Mouse (Mus musculus): ENCODE measurements around the gene Mab21l1. TPM values are rescaled to one million over a fixed set of nuclear protein-coding genes. Genes with fewer than 3 reads are reported as not detected.

Gene Mab21l1
- polyA plus RNA-seq, 1 experiment from 2014 or later: 34.9 TPM

DNA sequence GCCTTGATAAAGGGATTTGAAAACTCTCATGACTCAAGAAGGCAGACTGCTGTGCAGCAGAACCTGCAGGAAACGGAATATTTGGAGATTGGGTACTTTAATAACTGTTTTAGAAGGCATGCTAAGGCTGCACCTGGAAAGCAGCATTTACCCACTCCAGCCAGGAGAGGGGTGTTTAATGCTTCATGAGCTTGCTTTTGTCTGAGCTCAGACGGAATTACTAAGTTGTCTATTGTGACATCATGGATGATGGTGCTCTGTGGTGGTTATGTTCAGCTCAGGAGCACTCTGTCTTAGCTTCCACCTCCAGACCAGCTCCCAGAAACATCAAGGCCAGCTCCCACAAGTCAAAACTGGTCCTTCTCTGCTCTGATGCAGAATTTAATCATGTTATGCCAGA is 7.5 kb downstream of the Mab21l1 start:
- H3K9ac ChIP-seq: no peak overlapping the region
- H3K27me3 ChIP-seq: peaks cover 50% of the 10 kb centered on the region
- peaks cover 22% of the 10 kb centered on the region for H3K4me1 ChIP-seq
- H3K4me3 ChIP-seq (replicated peaks): no peak overlapping the region
- no peak for ATAC-seq (ENCODE audit: low FRiP score)
- H3K36me3 ChIP-seq (replicated peaks): no peaks in the 10 kb centered on the region
- H3K4me2 ChIP-seq: no peak overlapping the region
- no peaks in the 10 kb centered on the region for H3K9me3 ChIP-seq
- WGBS: 20% methylated on average over 2 of the region's 2 CpGs
- H3K27ac ChIP-seq: no peak overlapping the region

DNA sequence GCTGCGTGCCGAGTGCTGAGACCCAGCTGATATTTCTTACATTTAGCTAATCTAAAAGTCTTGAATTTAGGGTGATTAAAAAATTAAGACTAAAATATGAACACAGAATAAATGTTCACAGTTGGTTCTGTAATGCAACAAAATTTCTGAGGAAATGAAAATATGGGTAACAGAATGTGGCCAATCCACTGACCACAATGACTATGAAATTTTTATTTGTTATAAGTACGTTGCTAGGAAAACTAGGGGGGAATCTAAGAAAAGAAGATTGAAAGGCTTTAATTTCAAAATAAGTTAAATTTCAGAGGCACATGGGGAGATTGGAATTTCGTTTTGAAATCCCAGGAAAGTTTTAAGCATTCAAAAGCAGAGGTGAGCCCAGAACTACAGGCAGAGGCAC is 8.3 kb downstream of the Mab21l1 start:
- H3K36me3 ChIP-seq (replicated peaks): no peaks in the 10 kb centered on the region
- H3K4me2 ChIP-seq: no peak overlapping the region
- no peak overlapping the region for H3K9ac ChIP-seq
- H3K4me1 ChIP-seq: peaks cover 22% of the 10 kb centered on the region
- 77% methylated on average over 4 of the region's 4 CpGs for WGBS
- H3K4me3 ChIP-seq (replicated peaks): no peak overlapping the region
- no peaks in the 10 kb centered on the region for H3K9me3 ChIP-seq
- ATAC-seq (ENCODE audit: low FRiP score): no peak
- H3K27ac ChIP-seq: no peak overlapping the region
- peaks cover 45% of the 10 kb centered on the region for H3K27me3 ChIP-seq

DNA sequence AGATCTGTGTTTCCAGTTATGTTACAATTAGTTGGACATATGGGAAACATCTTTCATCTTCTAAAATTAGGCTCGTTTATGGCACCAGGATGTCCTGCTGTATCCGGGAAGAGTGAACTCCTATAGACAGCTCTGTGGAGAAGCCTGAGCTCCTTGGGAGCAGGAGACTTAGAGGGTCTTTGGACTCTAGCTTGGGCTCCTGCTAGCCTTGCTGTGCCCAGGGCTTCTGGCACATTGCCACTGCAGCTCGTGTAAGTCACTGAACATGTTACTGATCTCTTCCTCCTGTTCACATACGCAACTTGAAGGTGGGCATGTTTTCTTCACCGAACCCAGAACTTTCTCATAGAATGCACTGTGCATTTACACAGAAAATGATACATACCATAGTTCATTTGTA is 9.9 kb downstream of the Mab21l1 start:
- 82% methylated on average over 5 of the region's 5 CpGs for WGBS
- Histone ChIP-seq H3K9me3 (no peaks in the 10 kb centered on the region), H3K4me3 (replicated peaks) (no peak overlapping the region), H3K36me3 (replicated peaks) (no peaks in the 10 kb centered on the region), H3K4me1 (peaks cover 21% of the 10 kb centered on the region), H3K9ac (no peak overlapping the region), H3K27me3 (peaks cover 32% of the 10 kb centered on the region), H3K4me2 (no peak overlapping the region), H3K27ac (no peak overlapping the region)
- ATAC-seq (ENCODE audit: low FRiP score): no peak

DNA sequence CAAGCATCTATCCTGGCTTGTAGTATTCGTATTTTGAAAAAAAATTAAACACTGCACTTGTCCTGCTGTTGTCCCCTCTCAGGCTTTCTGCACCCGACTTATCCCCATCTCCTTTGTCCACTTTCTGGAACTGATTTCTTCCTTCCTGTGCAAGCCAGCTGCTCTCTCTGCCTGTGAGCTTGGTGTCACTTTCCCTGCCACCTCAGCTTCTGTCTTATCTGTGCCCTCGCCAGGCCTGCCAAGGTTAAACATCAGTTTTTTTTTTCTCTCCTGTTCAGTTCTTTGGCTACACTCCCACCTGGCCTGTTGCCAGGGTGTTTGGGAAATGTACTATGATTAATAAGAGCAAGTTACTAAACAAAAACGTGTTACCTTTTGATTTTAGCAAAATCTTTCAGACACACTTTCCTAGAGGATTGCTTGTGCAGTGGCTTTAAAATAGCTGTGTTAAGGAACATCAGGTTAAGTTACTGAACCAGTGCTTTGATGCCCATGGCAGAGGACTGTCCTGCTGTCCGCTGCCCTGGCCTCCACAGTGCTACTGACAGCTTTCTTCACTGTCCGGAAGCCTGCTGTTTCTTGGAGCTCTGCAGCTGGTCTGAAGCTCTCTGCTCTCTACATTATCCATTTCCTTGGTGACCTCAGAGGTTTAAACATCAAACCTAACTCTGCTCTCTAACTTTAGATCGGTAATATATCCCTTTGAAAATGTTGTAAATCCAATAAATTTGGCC is 11.7 kb downstream of the Mab21l1 start:
- H3K27ac ChIP-seq: no peak overlapping the region

DNA sequence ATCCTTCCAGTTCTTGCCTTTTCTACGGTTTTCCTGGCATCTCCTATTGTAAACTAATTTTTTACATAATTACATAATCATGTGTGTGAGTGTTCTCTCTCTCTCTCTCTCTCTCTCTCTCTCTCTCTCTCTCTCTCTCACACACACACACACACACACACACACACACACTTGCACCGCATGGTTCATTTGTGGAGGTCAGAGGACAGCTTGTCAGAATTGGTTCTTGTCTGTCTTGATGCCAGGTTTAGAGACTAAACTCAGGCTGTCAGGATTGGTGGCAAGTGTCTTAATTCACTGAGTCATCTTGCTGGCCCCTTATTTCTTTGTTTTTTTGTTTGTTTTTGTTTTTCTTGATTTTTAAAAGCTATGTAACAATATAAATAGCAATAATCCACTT is 12.5 kb downstream of the Mab21l1 start:
- WGBS: 74% methylated on average over 2 of the region's 2 CpGs
- H3K4me1 ChIP-seq: peaks cover 3% of the 10 kb centered on the region; the same call in 1 of the 2 replicates

More for the DNA sequence above, 11.7 kb downstream of the Mab21l1 start:
- Histone ChIP-seq H3K9ac (no peak overlapping the region), H3K4me2 (no peak overlapping the region), H3K27me3 (peaks cover 27% of the 10 kb centered on the region), H3K4me1 (peaks cover 10% of the 10 kb centered on the region; the same call in 1 of the 2 replicates), H3K9me3 (no peaks in the 10 kb centered on the region), H3K4me3 (replicated peaks) (no peak overlapping the region), H3K36me3 (replicated peaks) (no peaks in the 10 kb centered on the region)
- 71% methylated on average over 7 of the region's 7 CpGs for WGBS
- no peak for ATAC-seq (ENCODE audit: low FRiP score)

DNA sequence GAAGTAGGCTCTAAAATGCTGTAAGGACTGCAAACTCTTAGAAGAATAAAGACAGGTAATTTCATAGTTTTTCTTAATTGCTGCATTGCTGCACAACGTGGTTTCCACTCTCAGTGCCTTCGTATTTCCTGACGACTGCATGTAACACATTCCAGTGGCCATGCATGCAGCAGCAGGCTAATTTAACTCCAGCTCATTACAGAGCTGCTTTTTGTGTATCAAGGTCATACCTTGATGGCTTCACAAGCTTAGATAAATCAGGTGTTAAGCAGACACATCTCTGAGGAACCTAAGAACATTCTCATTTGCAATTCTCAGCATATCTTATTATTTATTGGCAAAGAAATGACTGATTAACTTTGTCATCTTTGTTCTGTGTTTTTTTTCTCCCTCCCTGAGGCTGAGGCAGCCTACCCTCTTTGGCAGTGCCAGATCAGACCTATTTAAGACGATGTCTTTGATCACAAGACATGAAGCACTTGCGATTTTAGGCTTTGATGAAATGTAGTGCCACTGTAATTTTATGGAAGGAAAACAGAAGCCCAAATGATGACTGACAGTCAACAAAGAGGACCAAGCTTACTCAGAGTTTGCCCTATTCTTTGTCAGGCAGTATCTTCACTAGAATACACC is 32.8 kb downstream of the Mab21l1 start:
- H3K9ac ChIP-seq: no peak overlapping the region
- 0 out of 2 replicates have a peak, but pooled peaks cover 2% of the 10 kb centered on the region for H3K36me3 ChIP-seq (replicated peaks)
- H3K27me3 ChIP-seq: no peaks in the 10 kb centered on the region
- no peak overlapping the region for H3K4me2 ChIP-seq
- H3K9me3 ChIP-seq: no peaks in the 10 kb centered on the region
- WGBS: 67% methylated on average over 5 of the region's 5 CpGs
- no peaks in the 10 kb centered on the region; the same call in none of the 2 replicates for H3K4me1 ChIP-seq
- H3K27ac ChIP-seq: no peak overlapping the region
- ATAC-seq (ENCODE audit: low FRiP score): no peak; the same call in 1 of the 2 replicates
- no peak overlapping the region for H3K4me3 ChIP-seq (replicated peaks)

More for the DNA sequence above, 12.5 kb downstream of the Mab21l1 start:
- Histone ChIP-seq H3K9me3 (no peaks in the 10 kb centered on the region), H3K27ac (no peak overlapping the region), H3K4me2 (no peak overlapping the region), H3K36me3 (replicated peaks) (no peaks in the 10 kb centered on the region), H3K4me3 (replicated peaks) (no peak overlapping the region), H3K27me3 (peaks cover 19% of the 10 kb centered on the region), H3K9ac (no peak overlapping the region)
- no peak for ATAC-seq (ENCODE audit: low FRiP score)

DNA sequence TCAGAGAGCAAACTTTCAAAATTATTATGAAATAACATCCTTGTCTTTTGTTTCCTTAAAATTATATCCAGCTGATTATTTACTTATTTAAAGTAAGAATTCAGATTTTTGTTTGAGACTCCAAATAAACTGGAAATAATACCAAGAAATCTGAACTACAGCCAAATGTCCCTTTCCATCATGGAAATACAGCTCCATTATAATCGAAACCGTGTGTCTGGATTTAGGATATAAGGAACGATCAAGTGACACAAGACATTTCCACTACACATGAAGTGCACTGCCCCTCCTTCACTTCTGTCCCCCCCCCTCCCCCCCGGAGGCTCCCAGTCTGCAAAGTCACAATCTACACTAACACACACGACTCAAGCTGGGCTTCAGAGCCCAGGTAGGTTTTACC is 33.8 kb downstream of the Mab21l1 start:
- ATAC-seq (ENCODE audit: low FRiP score): no peak
- WGBS: 74% methylated on average over 5 of the region's 5 CpGs

DNA sequence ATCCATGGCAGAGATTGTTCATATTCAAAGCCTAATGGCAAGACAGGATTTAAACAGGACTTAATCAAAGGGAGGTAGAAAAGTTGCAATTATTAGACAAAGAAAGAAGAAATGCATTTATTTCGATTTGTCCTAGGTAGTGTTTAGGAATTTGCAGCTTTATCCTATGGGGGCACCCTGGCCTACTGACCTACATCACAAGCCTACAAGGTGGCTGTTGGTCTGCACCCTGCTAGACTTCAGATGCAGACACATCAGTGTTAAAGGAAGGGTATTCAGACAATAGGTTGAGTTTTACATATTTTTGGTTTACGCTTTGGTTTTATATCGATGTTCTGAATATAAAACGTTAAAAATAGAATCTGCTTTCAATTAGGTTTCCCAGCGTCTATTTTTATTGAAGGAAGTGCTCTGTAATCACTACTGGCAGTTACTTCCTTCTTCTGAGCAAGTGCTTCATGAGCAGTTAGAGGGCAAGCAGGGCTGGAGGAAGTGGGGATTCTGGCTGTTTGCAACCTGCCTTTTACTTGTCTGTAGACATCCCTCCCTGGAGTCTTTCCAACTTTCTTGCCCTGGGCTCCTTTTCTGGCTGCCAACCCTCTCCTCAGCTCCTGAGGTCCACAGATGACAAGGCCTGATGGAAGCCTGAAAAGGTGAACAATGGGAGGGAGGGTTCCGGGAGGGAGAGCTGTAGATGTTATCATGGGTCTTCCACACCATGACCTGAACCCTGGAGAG is 34.5 kb downstream of the Mab21l1 start:
- no peak overlapping the region for H3K4me2 ChIP-seq
- H3K4me3 ChIP-seq (replicated peaks): no peak overlapping the region
- 0 out of 2 replicates have a peak, but pooled peaks cover 2% of the 10 kb centered on the region for H3K36me3 ChIP-seq (replicated peaks)
- H3K9ac ChIP-seq: no peak overlapping the region
- H3K27me3 ChIP-seq: no peaks in the 10 kb centered on the region
- H3K9me3 ChIP-seq: no peaks in the 10 kb centered on the region
- no peaks in the 10 kb centered on the region; the same call in none of the 2 replicates for H3K4me1 ChIP-seq
- WGBS: 90% methylated on average over 6 of the region's 6 CpGs
- H3K27ac ChIP-seq: no peak overlapping the region
- ATAC-seq (ENCODE audit: low FRiP score): no peak

More for the DNA sequence above, 33.8 kb downstream of the Mab21l1 start:
- H3K27ac ChIP-seq: no peak overlapping the region
- H3K27me3 ChIP-seq: no peaks in the 10 kb centered on the region
- no peak overlapping the region for H3K9ac ChIP-seq
- H3K4me3 ChIP-seq (replicated peaks): no peak overlapping the region
- H3K4me1 ChIP-seq: no peaks in the 10 kb centered on the region; the same call in none of the 2 replicates
- no peak overlapping the region for H3K4me2 ChIP-seq
- H3K9me3 ChIP-seq: no peaks in the 10 kb centered on the region
- H3K36me3 ChIP-seq (replicated peaks): 0 out of 2 replicates have a peak, but pooled peaks cover 2% of the 10 kb centered on the region

DNA sequence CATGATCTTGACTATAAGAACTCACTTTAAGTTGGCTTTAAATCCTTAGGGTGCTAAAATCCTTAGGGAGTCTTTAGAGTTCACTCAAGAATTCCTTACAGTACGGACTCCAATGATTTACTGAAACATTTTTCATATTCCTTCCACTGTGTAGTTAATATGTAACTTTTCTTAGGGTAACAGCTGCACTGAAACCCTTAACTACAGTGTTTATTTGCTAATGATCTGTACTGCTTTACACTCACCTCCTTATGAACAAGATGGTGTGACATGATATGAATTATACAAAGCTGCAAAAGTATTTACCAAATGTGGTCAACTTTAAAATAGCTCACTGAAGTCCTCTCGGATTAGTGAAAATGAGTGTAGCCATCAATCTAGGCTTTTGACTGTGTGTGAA is 35.8 kb downstream of the Mab21l1 start:
- no peak for ATAC-seq (ENCODE audit: low FRiP score)
- no peaks in the 10 kb centered on the region; the same call in none of the 2 replicates for H3K4me1 ChIP-seq
- H3K9me3 ChIP-seq: no peaks in the 10 kb centered on the region
- no peak overlapping the region for H3K27ac ChIP-seq
- H3K4me2 ChIP-seq: no peak overlapping the region
- no peaks in the 10 kb centered on the region for H3K27me3 ChIP-seq
- H3K4me3 ChIP-seq (replicated peaks): no peak overlapping the region
- 90% methylated on average over 2 of the region's 2 CpGs for WGBS
- H3K9ac ChIP-seq: no peak overlapping the region
- H3K36me3 ChIP-seq (replicated peaks): 0 out of 2 replicates have a peak, but pooled peaks cover 2% of the 10 kb centered on the region

DNA sequence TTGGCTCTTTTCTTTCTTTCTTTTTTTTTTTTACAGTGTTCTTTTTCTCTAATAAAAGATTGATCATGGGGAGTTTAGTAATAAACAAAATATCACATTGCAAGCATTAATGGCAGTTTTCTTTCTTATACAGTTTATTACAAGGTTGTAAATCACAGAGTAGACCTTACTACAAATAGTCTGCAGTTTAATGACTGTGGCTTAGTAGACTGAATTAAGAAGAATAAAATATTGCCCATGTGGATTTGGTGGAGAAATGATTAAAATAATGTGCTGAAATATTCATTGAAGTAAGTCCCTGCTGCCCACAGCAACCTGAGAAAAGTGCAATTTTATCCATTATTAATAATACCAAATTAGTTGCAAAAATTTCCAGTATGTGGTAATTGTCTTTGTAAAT is 37.3 kb downstream of the Mab21l1 start:
- H3K4me2 ChIP-seq: no peak overlapping the region
- ATAC-seq (ENCODE audit: low FRiP score): no peak
- no peak overlapping the region for H3K27ac ChIP-seq
- H3K9me3 ChIP-seq: no peaks in the 10 kb centered on the region
- H3K4me3 ChIP-seq (replicated peaks): no peak overlapping the region
- H3K27me3 ChIP-seq: no peaks in the 10 kb centered on the region
- no peaks in the 10 kb centered on the region; the same call in none of the 2 replicates for H3K4me1 ChIP-seq
- no peak overlapping the region for H3K9ac ChIP-seq
- H3K36me3 ChIP-seq (replicated peaks): 0 out of 2 replicates have a peak, but pooled peaks cover 2% of the 10 kb centered on the region

DNA sequence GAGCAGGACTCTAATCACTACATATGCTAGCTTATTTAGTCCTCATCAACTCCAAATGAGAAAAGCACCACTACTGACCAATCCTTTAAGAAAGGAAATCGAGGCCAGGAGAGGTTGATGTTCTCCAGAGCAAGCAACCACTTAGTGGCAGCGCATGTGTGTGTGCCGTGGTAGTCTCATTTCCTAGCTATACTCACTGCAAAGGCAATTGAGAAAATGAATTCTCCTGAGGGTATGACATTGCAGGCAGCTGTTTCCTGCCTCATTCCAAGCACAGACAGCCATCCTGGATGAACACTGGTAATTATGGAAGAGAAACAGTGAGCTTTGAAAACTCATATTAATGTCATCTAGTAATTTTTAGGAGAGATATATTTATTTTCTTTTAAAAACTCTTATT is 42.6 kb downstream of the Mab21l1 start:
- no peak overlapping the region for H3K27ac ChIP-seq
- no peak overlapping the region for H3K4me2 ChIP-seq
- no peak for ATAC-seq (ENCODE audit: low FRiP score)
- 77% methylated on average over 3 of the region's 3 CpGs for WGBS
- H3K4me1 ChIP-seq: peaks cover 3% of the 10 kb centered on the region
- H3K9me3 ChIP-seq: no peaks in the 10 kb centered on the region
- H3K9ac ChIP-seq: no peak overlapping the region
- no peaks in the 10 kb centered on the region for H3K36me3 ChIP-seq (replicated peaks)
- no peak overlapping the region for H3K4me3 ChIP-seq (replicated peaks)
- no peaks in the 10 kb centered on the region for H3K27me3 ChIP-seq

DNA sequence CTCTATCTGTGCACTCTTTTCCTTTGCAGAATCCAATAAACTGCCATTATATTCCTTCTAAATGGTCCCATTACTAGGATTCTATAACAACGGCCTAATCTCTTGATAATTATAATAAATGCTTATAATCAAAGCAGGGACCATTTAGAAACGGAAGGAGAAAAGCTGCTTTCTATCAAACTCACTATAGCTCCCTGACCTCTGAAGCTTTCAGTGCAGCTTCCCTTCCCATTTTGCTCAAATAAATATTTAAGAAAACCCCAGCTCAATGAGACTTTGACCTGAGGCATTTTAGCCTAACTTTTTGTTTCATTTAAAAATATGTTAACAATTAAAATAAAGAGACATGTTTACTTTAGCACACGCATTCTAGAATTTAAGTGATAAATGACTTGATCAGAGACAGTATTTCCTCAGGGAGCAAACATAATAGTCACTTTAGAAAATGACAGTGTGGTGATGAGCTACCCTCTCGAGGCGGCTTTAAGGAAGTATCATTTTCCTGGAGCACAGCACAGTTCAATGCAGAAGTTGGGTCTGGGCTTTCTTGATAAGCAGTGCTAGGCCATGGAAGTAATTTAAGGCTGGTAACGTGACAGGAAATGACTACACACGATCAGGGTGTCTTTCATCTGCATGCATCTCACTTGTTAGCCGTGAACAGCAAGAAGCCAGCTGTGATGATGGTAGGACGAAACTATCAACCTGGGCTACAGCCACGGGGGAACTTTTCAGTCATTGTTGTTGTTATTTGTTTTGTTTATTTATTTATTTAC is 46.4 kb downstream of the Mab21l1 start:
- WGBS: 66% methylated on average over 10 of the region's 10 CpGs
- no peak for ATAC-seq (ENCODE audit: low FRiP score)
- no peak overlapping the region for H3K4me3 ChIP-seq (replicated peaks)
- H3K9me3 ChIP-seq: no peaks in the 10 kb centered on the region
- no peak overlapping the region for H3K4me2 ChIP-seq
- no peak overlapping the region for H3K27ac ChIP-seq
- H3K4me1 ChIP-seq: peaks cover 3% of the 10 kb centered on the region
- no peaks in the 10 kb centered on the region for H3K36me3 ChIP-seq (replicated peaks)
- H3K27me3 ChIP-seq: no peaks in the 10 kb centered on the region
- no peak overlapping the region for H3K9ac ChIP-seq

Measured in forebrain, embryonic 12.5 days (tissue).